Mouse (Mus musculus) myocyte (in vitro differentiated cells): Measurements from ENCODE around the gene Trim59.

Experiments
- CEBPB ChIP-seq: IDR thresholded peaks from 2 replicates; pipeline ENCODE4 v1.6.1; 2011; ENCODE audit warnings: mild to moderate bottlenecking, moderate library complexity; ENCODE audit not compliant: poor library complexity, insufficient read depth, severe bottlenecking
- E2F4 ChIP-seq: IDR thresholded peaks from one replicate; pipeline ENCODE4 v1.6.1; 2011; ENCODE audit warnings: mild to moderate bottlenecking, control low read depth, moderate library complexity; ENCODE audit not compliant: insufficient read depth
- MAX ChIP-seq: IDR thresholded peaks from one replicate; pipeline ENCODE4 v1.6.1; 2011; ENCODE audit warnings: low read depth, mild to moderate bottlenecking, control low read depth
- MYOD1 ChIP-seq, 3 experiments: IDR thresholded peaks; one replicate each; pipeline ENCODE4 v1.6.1; 2011; ENCODE audit warnings: control low read depth in 2 of 3, low read depth in 2 of 3, mild to moderate bottlenecking in 2 of 3, moderate library complexity in 1 of 3; ENCODE audit not compliant: insufficient read length in 2 of 3, control insufficient read depth in 1 of 3
- MYOG ChIP-seq, 3 experiments: IDR thresholded peaks; one replicate each; pipeline ENCODE4 v1.6.1; 2011; ENCODE audit warnings: control low read depth in 2 of 3, low read depth in 2 of 3, mild to moderate bottlenecking in 2 of 3; ENCODE audit not compliant: insufficient read length in 2 of 3, control insufficient read depth in 1 of 3, insufficient read depth in 1 of 3
- POLR2A ChIP-seq: IDR thresholded peaks from one replicate; pipeline ENCODE4 v1.6.1; 2011; ENCODE audit warnings: low read depth, mild to moderate bottlenecking, control low read depth, moderate library complexity; ENCODE audit not compliant: insufficient read length
- POLR2AphosphoS2 ChIP-seq: IDR thresholded peaks from one replicate; pipeline ENCODE4 v1.6.1; 2011; ENCODE audit warnings: low read depth, control low read depth; ENCODE audit not compliant: insufficient read length
- REST ChIP-seq: IDR thresholded peaks from one replicate; pipeline ENCODE4 v1.6.1; 2011; ENCODE audit warnings: mild to moderate bottlenecking, control low read depth, moderate library complexity; ENCODE audit not compliant: insufficient read depth, insufficient read length
- TCF12 ChIP-seq: IDR thresholded peaks from one replicate; pipeline ENCODE4 v1.6.1; 2011; ENCODE audit warnings: mild to moderate bottlenecking, control low read depth; ENCODE audit not compliant: poor library complexity, insufficient read depth, severe bottlenecking
- TCF3 ChIP-seq: IDR thresholded peaks from one replicate; pipeline ENCODE4 v1.6.1; 2011; ENCODE audit warnings: low read depth, control low read depth; ENCODE audit not compliant: insufficient read length
- USF1 ChIP-seq: IDR thresholded peaks from one replicate; pipeline ENCODE4 v1.6.1; 2011; ENCODE audit warnings: low read depth, mild to moderate bottlenecking, control low read depth, moderate library complexity

DNA sequence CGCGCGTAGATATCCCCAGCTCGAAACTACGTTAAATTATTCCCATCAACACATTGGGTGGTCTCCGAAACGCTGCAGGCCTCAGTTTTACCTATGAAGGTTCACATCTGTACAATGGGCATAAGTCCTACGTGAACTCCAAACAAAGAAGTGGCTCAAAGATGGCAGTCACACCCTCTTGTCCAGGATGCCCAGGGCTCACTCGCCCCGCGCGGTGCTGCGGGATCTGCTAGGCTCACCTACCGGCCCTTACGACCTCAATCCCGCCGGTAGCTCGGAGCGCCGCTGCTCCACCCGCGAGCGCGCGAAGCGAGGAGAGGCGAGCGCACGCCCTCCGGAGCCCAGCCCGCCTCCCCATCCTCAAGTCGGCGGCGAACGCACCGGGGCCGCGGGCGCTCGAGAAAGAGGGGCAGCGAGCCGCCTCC lies 376 bp downstream of the Trim59 start:
- TF ChIP-seq POLR2A, result peak; percentile 7
- peak; percentile 48 for TF ChIP-seq POLR2AphosphoS2
- no peak for TF ChIP-seq MYOG (IDR thresholded peaks at IDR 0.05; ENCODE audit: control insufficient read depth in 1 of 3, insufficient read depth in 1 of 3, insufficient read length in 2 of 3, low read depth in 2 of 3)
- no peak for TF ChIP-seq USF1
- TF ChIP-seq TCF3, result no peak
- no peak for TF ChIP-seq CEBPB
- no peak for TF ChIP-seq E2F4
- TF ChIP-seq REST, result no peak
- no peak for TF ChIP-seq MAX
- TF ChIP-seq MYOD1 (IDR thresholded peaks at IDR 0.05; ENCODE audit: control insufficient read depth in 1 of 3, insufficient read length in 2 of 3, low read depth in 2 of 3), result no peak
- TF ChIP-seq TCF12, result no peak
